Mouse (Mus musculus) c-Kit-positive CD71-positive TER-119-negative erythroid progenitor cells, embryonic 14.5 days (primary cell): Measurements from ENCODE around the gene Mphosph8.

Source experiments
- DNase-seq: peaks from one replicate; pipeline ENCODE4 v3.0.0-alpha.2; 2013; ENCODE audit warnings: low read depth

Gene Mphosph8

DNA sequence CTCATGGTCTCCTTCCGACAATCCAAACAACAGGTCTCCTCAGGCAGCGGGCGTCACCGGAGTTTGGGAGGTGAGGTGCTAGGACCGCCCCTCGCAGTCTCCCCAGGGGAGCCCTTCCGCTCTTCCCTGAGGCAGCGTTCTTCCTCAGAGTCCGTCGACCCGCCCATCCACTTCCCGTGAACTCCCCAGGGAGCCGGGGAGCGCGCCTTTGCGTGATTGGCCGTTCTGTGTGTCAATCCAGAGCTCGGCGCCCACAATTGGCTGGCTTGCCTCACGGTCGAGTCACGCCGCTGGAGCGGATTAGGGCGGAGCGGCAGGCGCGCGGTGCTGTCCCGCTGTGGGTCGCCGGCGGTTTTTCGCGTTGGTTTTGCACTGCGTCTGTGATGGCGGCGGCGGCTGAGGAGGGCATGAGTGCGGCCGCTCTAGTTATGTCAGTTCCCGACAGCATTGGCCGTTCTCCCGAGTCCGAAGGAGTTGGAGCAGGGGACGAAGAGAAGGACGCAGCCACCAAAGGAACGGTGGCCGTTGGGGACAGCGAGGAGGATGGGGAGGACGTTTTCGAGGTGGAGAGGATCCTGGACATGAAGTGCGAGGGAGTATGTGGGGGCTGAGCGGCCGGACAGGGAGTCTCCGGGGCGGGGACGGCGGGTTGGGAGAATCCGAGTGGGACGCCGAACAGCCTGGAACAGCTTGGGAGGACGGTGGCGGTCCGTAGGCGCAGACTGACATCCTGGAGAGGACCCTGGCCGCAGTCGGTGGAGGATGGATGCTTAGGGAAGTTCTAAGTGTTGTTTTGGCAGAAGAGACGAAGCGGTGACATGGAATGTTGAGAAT is at the start of gene Mphosph8:
TSS of gene Mphosph8 (plus strand) at position 280 of the 834 bp plus-strand sequence.
- peak; percentile 99 for DNase-seq

DNA sequence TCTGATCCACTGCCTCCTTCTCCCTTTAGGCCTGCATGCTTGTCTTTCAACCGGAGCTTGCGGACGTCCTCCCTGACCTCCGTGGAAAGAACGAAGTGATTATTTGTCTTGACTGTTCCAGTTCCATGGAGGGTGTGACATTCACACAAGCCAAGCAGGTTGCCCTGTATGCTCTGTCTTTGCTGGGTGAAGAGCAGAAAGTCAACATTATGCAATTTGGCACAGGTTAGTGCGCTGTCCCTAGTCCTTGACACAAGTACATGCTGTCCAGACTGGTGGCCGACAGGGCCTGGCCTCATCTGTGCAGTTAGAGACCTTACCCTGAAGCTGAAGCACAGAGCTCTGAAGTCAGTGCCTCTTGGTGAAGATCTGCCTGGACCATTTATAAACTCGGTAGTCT is 47.6 kb upstream of the Mphosph8 start:
- no peak for DNase-seq

DNA sequence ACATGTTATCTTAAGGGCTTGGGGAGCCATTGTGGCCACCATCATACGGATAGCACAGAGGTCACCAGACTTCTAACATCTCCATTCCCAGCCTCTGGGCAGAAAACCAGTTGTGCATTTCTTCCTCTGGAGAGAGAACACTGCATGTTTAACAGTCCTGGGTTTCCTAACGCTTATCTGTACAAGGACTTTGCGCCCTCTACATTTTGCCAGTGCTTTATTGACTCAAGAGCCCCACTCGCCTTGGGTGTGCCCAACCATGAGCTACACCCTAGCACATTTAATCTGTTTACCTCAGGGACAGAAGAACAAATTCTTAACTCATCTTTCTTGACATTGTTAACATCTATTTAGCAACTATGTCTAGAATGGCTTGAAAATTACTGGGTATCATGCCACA is 41.8 kb upstream of the Mphosph8 start:
- no peak for DNase-seq

DNA sequence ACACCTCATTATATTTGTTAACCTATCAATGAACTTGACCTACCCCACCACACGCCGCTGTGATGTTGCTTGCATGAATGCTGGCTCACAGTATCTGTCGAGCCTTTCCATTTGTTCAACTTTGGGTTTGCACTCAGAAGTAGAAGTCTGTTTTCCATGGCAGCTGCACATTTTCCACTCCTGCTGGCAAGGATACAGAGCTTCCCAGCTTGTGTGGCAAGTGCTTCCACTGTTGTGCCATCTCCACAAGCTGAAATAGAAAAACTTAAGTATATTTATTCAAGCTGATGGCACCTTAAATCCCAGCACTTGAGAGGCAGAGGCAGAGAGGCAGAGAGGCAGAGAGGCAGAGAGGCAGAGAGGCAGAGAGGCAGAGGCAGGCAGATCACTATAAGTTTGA is 39.7 kb upstream of the Mphosph8 start:
- DNase-seq = no peak

DNA sequence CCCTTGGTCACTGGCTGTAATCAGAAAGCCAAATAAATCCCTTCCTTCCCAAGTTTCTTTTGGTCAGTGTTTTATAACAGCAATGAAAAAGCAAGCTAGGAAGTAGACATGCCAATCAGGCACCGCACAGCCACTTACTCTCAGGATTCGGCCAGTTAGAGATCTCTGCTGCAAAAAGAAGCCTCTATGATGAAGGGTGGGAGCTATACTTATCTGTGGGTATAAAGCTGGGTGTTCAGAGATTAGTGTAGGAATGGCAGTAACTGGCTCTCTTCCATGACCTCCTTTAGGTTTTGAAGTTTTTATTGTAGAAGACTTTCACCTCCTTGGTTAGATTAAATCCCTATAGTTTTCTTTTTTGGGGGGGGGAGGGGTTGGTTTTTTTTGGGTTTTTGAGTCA is 36.9 kb upstream of the Mphosph8 start:
- DNase-seq = no peak

DNA sequence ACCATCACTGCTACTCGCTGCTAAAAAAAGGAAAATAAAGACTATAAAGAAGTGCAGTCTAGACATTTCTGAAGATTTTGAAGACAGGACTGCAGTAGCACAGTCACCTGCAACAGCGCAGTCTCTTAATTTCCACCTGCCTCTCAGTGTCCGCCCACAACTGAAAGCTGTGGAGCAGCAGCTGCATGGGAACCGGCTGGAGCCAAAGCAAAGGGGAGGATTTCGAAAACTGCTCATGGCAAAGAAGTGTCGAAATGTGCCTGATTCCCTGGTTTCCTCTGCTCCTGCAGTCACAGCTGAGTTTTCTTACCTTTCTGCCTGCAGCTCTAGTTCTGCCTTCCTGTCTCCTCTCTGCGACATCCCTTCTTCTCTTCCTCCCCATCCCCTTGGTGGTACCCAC is 20.8 kb upstream of the Mphosph8 start:
- no peak for DNase-seq

DNA sequence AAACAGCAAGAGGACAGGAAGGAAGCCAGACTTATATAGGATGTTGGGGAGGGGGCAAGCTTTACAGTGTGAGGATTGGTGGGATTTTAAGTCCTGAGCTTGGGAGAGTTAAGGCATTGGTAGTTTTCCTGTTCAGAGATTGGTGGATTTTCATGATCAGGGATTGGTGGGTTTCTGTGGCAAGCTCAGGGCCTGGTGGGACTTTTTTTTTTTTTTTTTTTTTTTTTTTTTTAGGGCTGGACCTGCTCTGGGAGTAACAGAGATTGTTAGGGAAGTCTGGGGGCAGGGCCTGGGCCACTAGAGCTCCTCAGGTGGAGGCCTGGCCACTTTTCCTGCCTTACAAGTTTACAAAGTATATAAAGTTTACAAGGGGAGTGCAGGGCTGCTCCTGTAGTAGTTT is 18.6 kb upstream of the Mphosph8 start:
- no peak for DNase-seq

DNA sequence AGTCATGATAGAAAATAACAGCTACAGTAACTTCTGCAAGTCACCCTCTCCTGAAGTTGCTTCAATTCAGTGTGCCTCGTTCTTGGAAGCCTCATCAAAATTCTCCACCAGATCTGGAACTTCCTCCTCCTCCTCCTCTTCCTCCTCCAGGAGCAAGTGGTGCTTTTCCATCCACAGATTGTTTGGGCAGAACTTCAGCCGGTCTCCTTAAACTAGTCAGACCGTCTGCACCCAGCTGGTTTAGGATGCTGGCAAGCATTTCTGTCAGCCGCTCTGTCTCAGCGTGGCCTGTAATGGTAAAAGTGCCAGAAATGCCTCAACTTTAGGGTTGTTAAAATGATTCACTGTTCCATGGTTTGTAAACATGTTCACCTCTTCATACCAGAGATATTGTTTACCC is 2.4 kb upstream of the Mphosph8 start:
- no peak for DNase-seq

DNA sequence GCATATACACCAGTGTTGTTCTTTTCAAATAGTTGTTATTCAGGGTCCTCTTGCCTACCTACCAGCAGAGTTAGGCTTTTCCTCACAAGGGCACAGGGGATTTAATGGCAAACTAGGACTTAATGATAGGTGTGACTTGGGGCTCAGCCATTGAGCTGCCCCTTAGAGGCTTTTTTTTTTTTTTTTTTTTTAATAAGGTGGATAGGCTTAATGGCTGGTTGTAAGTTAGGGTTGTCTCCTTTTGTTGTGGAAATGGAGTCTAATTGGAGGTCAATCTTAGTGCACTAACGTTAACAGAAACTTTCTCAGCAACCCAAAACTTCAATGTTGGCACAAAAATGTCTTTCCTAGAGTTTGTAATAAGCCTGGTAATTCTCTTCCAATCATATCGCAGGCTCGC is 1.1 kb upstream of the Mphosph8 start:
- DNase-seq = no peak

DNA sequence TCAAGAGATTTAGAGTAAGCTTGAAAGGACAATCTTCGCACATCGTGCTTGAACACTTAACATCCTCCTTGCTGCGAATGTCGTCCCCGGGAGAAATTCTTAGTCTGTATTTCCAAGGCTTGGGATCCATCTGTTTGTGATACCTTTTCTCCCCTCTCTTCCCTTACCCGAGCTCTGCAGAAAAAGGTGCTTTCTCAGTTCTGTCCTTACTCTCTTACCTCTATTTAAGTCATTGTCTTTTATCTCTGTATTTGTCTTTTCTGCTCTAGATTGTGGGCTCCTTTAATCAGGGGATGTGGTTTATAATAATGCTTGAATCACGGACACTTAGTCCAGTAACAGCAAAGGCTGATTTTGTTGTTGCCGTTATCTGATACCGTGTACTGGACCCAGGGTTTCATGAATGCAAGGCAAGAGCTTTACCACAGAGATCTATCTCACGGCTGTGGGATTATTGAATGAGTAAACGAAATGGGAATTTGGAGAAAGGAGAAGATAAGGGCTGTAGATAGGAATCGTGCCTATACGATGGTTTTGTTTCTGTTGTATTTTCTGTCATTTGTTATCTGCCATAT is 1.1 kb downstream of the Mphosph8 start:
- DNase-seq = peak; percentile 22

DNA sequence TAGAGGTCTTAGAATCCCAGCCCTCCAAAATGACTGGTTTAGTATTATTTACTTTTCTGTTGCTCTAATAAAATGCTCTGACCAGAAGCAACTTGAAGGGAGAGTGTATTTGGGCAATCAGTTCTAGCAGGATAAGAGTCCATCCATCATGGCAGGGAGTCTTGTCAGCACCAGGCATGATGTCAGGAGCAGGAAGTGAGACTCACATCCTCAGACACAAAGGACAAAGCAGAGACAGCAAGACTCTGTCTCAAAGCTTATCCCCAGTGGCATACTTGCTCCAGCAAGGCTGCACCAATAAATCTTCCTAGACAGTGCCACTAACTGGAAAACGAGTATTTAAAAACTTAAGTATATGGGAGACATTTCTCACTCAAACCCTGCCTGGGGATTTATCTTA is 17.4 kb downstream of the Mphosph8 start:
- no peak for DNase-seq

DNA sequence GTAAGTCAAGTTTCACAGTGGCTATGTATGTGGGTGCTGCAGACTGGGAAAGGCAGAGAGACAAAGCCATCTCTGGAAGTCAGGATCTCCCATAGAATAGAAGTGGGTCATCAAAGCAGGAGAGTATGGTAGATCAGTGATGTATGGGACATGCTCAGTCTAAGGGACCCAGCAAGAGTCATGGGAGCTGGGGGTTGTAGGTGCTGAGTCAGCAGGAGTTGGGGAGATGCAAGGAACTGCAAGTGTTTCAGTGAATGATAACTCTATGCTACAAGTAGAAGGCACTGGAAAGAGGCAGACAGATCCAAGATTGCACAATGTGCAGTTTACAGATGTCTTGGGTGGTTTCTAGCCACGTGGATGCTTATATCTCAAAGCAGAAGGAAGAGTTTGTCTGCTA is 21.1 kb downstream of the Mphosph8 start:
- DNase-seq = no peak

DNA sequence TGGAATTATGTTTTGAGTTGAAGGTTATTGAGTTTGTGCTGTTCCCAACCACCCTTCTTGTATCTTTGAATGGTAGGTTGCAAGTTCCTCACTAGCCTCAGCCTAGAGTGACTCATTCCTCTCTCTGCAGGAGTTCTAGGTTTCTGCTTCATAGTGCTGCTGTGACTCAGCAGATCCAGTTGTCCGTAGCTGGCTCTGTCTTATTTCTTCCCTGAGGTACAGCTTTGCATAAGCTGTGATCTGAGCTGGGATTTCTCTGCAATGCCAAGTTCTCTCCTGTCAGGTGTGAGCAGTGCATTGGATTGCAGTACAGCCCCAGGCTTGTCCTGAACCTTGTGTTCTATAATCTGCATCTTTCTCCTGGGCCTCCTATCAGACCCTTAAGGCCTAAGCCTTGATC is 21.7 kb downstream of the Mphosph8 start:
- no peak for DNase-seq

DNA sequence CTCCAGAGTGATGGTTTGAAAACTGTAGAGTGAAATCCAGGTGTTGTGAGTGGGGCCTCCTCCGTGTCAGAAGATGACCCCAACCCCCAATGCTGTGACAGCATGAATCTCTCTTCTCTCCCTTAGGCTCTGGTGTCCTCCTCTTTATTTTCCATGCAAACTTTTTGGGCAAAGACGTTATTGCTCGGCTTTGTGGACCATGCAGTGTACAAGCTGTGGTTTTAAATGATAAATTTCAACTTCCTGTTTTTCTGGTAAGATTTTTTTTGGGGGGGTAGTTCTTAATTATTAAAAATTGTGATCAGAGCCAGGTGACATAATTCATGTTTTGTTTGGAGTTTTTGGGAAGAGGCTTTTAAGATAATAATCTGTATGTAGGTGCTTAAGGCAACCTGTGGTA is 27.4 kb downstream of the Mphosph8 start:
- DNase-seq = no peak

DNA sequence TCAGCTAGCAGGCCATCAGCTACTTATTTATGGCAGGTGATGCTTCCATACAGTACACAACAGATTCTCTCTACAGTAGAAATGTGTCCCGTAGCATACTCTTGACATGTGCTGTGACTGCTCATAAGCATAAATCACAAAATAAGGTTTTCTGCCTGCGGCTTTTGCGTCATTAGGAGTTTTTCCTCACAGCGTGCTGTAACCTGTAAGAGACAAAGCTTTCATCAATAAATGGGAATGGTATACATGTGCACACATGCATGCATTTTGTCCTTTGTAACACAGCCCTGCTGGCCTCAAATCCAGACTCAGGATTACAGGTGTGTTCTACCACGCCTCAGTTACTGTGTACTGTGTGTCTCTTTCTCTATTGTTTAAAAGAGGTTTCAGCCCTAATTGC is 29.8 kb downstream of the Mphosph8 start:
- DNase-seq = no peak

DNA sequence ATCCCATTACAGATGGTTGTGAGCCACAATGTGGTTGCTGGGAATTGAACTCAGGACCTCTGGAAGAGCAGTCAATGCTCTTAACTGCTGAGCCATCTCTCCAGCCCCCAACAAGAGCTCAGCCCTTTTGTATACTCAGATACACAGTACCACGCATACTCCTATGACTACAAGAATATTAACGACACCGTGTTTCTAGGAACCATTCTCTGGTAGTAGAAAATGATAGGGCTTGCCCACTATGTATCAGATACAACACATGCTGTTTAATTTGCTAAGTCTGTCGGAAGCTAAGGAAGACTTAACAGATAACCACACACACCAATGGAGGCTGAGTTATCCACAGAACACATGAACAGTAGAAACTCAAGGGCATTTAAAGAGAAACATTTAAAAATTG is 34.6 kb downstream of the Mphosph8 start:
- DNase-seq = peak; percentile 67

DNA sequence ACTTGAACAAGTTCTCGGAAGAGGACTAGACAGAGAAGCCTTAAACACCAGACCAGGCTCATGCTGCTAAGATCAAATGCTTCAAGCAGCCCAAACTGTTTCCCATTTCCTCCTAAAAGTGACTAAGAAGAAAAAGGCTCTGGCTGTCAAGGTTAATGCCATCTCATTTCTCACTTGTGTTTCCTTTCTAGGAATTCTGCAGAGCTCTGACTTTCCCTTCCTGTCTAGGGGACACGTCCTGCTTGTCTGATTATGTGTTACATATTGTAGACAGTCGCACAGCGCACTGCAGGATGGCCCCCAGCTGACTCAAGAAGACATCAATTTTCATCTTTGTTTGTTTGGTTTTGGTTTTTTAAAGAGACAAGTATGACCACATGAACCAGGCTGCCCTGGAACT is 37.6 kb downstream of the Mphosph8 start:
- no peak for DNase-seq

DNA sequence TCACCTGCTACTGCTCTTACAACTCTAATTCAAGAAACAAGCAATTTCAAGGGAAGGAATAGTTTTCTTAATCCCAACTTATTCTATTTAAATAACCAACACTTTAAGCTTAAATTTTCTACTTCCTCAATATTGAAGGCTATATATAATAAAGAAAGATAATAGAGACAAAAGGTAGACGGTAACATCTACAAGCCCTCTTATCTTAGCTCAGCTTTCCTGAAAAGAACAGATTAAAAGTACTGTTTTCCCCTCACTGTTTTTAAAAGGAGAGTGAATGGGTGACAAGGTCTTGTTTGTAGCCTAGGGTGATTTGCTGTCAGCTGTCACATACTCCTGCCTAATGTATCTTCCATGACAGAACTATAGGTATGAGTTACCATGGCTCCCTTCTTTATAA is 58.4 kb downstream of the Mphosph8 start:
- no peak for DNase-seq

DNA sequence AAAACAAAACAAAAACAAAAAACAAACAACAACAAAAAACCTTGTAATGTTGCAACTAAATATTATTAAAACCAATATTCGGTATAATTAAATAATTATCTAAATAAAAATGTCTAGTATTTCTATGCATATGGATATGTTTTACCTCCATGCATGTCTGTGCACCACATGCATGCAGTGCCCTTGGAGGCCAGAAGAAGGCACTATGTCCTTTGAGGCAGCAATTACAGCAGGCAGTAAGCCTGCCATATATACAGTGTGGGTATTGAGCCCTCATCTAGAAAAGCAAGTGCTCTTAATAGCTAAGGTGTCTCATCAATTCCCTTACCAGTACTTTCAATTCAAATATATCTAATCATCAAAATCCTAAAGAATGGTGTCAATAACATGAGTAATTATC is 72.1 kb downstream of the Mphosph8 start:
- no peak for DNase-seq
